Mouse (Mus musculus): ENCODE results near the gene Frmd3. TPM values are rescaled to one million over a fixed set of nuclear protein-coding genes. Genes with fewer than 3 reads are reported as not detected.

Frmd3 gene
- polyA plus RNA-seq (2015; fragmentation: Nextera tagmentation; extraction: Ambion mirVana) = 0.50 and 0.59 TPM in 2 replicates

DNA sequence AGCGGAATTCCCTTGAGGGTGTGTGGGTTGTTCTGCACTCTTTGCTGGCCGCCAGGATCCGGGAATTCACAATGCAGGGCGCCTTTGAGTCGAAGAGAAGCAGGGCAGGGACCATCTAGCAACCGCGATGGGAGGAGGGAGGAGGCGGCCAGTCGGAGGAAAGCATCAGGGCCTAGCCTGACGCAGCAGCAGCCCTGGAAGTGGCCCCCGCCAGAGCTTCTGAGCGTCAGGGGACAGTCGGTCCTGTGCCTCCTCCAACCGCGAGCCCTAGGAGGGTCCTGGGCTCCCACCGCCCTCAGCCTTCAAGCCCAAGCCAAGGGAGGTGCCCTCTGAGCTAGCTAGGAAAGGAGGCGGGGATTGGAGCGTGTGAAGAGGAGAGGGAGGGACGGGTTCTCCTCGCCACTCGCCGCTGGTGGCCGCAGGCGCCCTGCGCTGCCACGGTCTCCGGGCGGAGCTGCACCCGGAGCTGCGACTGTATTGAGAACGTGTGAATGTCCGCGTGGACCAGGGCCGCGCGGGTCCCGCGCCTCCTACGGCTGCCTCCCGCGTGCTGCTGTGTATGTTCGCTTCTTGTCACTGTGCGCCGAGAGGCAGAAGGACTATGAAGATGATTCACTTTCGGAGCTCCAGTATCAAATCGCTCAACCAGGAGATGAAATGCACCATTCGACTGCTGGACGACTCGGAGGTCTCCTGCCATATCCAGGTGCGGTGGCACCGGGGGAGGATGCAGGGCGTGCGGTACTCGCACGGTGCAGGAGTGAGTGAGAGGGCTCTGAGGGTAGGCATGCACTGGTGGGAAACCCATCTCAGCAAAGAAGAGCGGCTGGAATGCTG lies at the start of gene Frmd3:
TSS of gene Frmd3 (plus strand) at position 232 of the 837 bp plus-strand sequence.
- under 1% methylated on average over 56 of the region's 56 CpGs for WGBS
- H3K27me3 ChIP-seq (replicated peaks) = peaks cover 3% of the 10 kb centered on the region; the same call in 1 of the 2 replicates
- H3K9me3 ChIP-seq = no peaks in the 10 kb centered on the region
- peak within 1 kb of the TSS; percentile 51 for H3K4me3 ChIP-seq (replicated peaks)
- H3K36me3 ChIP-seq = no peaks in the 10 kb centered on the region
- H3K4me2 ChIP-seq = peak within 1 kb of the TSS; percentile 93
- peak within 1 kb of the TSS; percentile 12; the same call in 1 of the 2 replicates for H3K9ac ChIP-seq
- H3K4me1 ChIP-seq = 0 out of 2 replicates have a peak, but pooled peaks cover 4% of the 10 kb centered on the region
- no peak within 1 kb of the TSS for H3K27ac ChIP-seq
- peak; percentile 84 for ATAC-seq (ENCODE audit: insufficient read depth, low FRiP score, low read depth)

DNA sequence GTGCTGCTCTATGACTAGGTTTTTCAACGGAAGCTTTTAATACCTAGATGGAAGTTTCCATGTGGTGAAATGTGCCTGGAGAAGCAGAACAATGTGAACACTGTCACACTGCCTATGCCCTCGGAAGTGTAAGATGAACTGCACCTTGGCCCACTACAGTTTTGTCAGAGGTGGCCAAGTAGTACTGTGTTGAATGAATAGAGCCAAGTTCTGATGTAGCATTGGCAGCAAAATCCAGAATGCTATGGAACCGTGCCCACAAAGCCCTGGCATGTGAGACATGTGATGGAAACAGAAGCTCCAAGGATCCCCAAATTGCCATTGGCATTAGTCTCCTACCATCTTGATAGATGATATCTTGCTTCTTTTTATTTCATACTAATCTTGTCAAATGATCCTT lies 32.8 kb upstream of the Frmd3 start:
- Histone ChIP-seq H3K27ac (no peak overlapping the region), H3K9ac (no peak overlapping the region), H3K36me3 (no peaks in the 10 kb centered on the region), H3K4me3 (replicated peaks) (no peak overlapping the region), H3K4me1 (no peaks in the 10 kb centered on the region), H3K4me2 (no peak overlapping the region), H3K27me3 (replicated peaks) (no peaks in the 10 kb centered on the region), H3K9me3 (no peaks in the 10 kb centered on the region)
- 83% methylated on average over 3 of the region's 3 CpGs for WGBS
- ATAC-seq (ENCODE audit: insufficient read depth, low FRiP score, low read depth) = no peak

DNA sequence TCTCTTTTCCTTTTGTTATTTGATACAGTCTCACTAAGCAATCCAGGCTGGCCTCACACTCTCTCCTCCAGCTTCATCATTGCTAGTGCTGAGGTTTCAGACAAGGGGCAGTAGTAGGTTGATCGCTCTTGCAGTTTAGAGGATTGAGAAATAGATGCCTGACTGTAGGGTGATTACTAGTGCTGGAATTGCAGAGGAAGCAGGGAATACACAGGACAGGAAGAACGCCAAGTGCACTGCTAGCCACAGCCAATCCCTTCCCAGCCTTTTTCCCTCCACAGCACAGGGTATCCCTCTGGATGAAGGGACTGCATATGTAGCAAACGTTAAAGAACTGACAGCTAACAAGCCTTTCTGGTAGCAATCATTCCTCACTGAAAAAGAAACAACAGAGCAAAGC lies 965 bp upstream of the Frmd3 start:
- Histone ChIP-seq H3K36me3 (no peaks in the 10 kb centered on the region), H3K27me3 (replicated peaks) (peaks cover 3% of the 10 kb centered on the region; the same call in 1 of the 2 replicates), H3K27ac (no peak overlapping the region), H3K4me2 (no peak overlapping the region), H3K4me3 (replicated peaks) (no peak overlapping the region), H3K4me1 (0 out of 2 replicates have a peak, but pooled peaks cover 4% of the 10 kb centered on the region), H3K9me3 (no peaks in the 10 kb centered on the region), H3K9ac (no peak overlapping the region)
- ATAC-seq (ENCODE audit: insufficient read depth, low FRiP score, low read depth) = no peak
- 48% methylated on average over 3 of the region's 3 CpGs for WGBS

DNA sequence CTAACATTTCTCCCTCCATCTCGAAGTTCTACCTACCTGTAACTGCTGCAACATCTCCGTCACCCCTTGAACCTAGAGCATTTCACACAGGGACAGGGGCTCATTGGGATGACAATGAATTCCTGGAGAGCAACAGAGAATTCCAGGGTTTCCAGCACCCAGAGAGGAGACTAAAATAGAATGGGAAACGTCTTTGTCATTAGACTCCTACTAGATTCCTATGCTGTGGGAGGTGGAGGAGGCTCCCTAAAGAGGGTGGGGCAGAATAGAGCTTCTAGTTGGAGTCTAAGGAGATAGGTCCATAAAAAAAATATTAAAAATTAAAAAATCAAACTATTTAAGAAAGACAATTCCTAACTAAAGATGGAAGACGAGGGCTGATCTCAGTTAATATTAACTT lies 542 bp upstream of the Frmd3 start:
- no peak overlapping the region; the same call in 1 of the 2 replicates for H3K4me3 ChIP-seq (replicated peaks)
- no peak overlapping the region for H3K27ac ChIP-seq
- WGBS = 44% methylated on average over 4 of the region's 4 CpGs
- no peaks in the 10 kb centered on the region for H3K9me3 ChIP-seq
- H3K9ac ChIP-seq = no peak overlapping the region
- H3K4me2 ChIP-seq = peak overlapping the region; percentile 93
- H3K36me3 ChIP-seq = no peaks in the 10 kb centered on the region
- 0 out of 2 replicates have a peak, but pooled peaks cover 4% of the 10 kb centered on the region for H3K4me1 ChIP-seq
- ATAC-seq (ENCODE audit: insufficient read depth, low FRiP score, low read depth) = no peak
- H3K27me3 ChIP-seq (replicated peaks) = peaks cover 3% of the 10 kb centered on the region; the same call in 1 of the 2 replicates

DNA sequence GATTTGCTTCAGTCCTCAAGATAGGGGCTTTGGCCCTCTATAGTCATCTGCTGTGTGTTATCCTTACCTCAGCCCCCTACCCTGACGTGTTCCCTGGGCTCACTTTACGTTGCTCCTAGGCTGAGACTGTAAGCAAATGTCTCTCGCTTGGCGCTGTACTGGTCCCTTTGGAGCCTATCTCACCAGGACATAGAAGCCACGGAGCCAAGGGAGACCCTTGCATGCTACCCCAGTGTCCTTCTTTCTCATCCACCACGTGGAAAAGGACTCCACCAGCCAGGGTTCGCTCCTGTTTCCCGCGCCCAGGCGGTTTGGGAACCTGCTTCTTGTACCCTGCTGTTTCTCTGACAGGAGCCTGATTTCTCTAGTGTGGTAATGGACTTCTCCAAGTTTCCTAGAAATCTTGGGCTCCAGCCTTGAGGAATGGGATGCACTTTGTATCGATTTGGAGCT lies 832 bp downstream of the Frmd3 start:
- Histone ChIP-seq H3K4me2 (peak overlapping the region; percentile 93), H3K27ac (no peak overlapping the region), H3K27me3 (replicated peaks) (peaks cover 3% of the 10 kb centered on the region; the same call in 1 of the 2 replicates), H3K9ac (no peak overlapping the region), H3K36me3 (no peaks in the 10 kb centered on the region), H3K4me3 (replicated peaks) (peak overlapping the region; percentile 51), H3K4me1 (0 out of 2 replicates have a peak, but pooled peaks cover 4% of the 10 kb centered on the region), H3K9me3 (no peaks in the 10 kb centered on the region)
- ATAC-seq (ENCODE audit: insufficient read depth, low FRiP score, low read depth) = no peak
- 10% methylated on average over 11 of the region's 11 CpGs for WGBS

DNA sequence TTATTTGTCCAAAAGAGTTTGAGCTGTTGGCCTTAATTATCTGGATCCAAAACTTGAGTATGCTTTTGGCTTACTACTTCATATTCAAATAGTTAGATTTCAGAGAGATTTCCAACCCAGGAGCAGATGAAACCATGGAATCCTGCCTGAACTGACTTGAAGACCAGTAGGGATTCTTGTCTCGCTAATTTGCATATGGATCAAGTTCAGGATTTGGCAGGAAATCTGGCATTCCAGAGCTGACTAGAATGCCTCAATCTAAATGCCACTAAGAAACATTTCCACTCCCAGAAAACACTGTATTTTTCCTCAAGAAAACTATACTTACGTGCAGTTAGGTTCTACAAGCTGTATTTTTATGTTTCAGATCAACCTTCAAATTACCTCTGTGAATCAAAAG lies 6.8 kb downstream of the Frmd3 start:
- 71% methylated on average over 2 of the region's 2 CpGs for WGBS
- Histone ChIP-seq H3K9me3 (no peaks in the 10 kb centered on the region), H3K4me3 (replicated peaks) (no peak overlapping the region), H3K36me3 (no peaks in the 10 kb centered on the region), H3K27me3 (replicated peaks) (no peaks in the 10 kb centered on the region), H3K9ac (no peak overlapping the region), H3K27ac (no peak overlapping the region), H3K4me2 (no peak overlapping the region), H3K4me1 (no peaks in the 10 kb centered on the region)
- no peak for ATAC-seq (ENCODE audit: insufficient read depth, low FRiP score, low read depth)

DNA sequence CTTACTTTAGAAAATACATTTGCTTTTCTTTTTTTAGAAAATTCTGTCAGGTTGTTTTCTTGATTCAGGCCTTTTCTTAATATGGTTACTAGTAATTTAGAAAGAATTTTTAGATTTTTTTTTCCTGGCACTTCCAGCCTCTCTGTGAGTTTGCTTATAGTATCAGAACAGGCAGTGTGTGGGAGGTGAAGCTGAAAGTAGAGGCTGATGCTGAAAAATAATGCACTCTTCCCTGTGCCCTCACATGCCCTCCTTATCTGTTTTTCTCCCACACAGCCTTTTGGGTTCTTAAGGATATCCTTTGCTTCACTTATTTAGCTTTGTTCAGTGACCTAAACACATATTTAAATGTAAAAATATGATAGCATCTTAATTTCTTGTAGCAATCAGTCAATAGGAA lies 30.0 kb downstream of the Frmd3 start:
- no peak overlapping the region for H3K4me3 ChIP-seq (replicated peaks)
- H3K4me2 ChIP-seq = no peak overlapping the region
- no peaks in the 10 kb centered on the region for H3K36me3 ChIP-seq
- H3K27ac ChIP-seq = no peak overlapping the region
- H3K4me1 ChIP-seq = no peaks in the 10 kb centered on the region
- no peak overlapping the region for H3K9ac ChIP-seq
- no peaks in the 10 kb centered on the region for H3K9me3 ChIP-seq
- no peaks in the 10 kb centered on the region for H3K27me3 ChIP-seq (replicated peaks)
- no peak for ATAC-seq (ENCODE audit: insufficient read depth, low FRiP score, low read depth)

DNA sequence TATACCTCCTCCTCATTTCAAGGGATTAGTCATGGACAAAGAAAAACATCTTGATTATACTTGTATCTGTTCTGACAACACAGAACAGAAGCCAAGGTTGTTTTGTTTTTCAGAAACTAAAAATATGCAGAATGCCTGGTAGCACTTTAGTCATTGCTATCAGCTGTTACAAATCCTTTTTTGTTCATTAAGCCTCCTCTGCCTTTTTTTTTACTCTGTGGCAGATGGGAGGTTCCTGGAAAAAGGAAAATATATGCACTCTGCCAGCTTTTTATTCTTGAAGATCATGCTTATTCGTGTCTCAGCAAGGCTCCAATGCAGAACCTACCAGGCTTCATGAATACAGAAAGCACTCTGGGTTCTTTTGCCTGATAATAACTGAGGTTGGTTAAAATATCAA lies 38.5 kb downstream of the Frmd3 start:
- ATAC-seq (ENCODE audit: insufficient read depth, low FRiP score, low read depth) = no peak
- Histone ChIP-seq H3K27me3 (replicated peaks) (no peaks in the 10 kb centered on the region), H3K4me2 (no peak overlapping the region), H3K36me3 (no peaks in the 10 kb centered on the region), H3K9ac (no peak overlapping the region), H3K27ac (no peak overlapping the region), H3K4me1 (no peaks in the 10 kb centered on the region), H3K9me3 (no peaks in the 10 kb centered on the region), H3K4me3 (replicated peaks) (no peak overlapping the region)
- 68% methylated on average over 1 of the region's 1 CpGs for WGBS

DNA sequence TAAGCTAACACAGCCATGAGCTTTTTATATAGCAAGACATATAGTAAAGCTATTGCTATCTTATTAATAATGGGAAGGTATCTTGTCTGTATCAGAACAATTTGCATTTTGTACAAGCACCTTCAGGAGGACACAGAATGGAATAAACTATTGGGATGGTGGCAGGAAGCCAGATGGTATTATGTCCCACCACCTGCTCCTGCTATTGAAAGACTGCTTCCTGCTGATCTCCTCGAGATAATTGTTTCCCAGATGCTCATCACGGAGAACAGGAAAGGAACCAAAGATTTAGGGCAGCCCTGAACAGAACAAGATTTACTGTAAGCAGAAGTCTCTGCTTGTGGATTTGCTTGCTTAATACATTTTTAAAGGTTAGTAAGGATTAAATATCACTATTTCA lies 63.5 kb downstream of the Frmd3 start:
- H3K36me3 ChIP-seq = no peaks in the 10 kb centered on the region
- H3K27ac ChIP-seq = no peak overlapping the region
- no peaks in the 10 kb centered on the region for H3K9me3 ChIP-seq
- H3K4me1 ChIP-seq = no peaks in the 10 kb centered on the region
- H3K9ac ChIP-seq = no peak overlapping the region
- no peak overlapping the region for H3K4me2 ChIP-seq
- WGBS = 38% methylated on average over 2 of the region's 2 CpGs
- no peak for ATAC-seq (ENCODE audit: insufficient read depth, low FRiP score, low read depth)
- H3K27me3 ChIP-seq (replicated peaks) = no peaks in the 10 kb centered on the region
- no peak overlapping the region for H3K4me3 ChIP-seq (replicated peaks)

DNA sequence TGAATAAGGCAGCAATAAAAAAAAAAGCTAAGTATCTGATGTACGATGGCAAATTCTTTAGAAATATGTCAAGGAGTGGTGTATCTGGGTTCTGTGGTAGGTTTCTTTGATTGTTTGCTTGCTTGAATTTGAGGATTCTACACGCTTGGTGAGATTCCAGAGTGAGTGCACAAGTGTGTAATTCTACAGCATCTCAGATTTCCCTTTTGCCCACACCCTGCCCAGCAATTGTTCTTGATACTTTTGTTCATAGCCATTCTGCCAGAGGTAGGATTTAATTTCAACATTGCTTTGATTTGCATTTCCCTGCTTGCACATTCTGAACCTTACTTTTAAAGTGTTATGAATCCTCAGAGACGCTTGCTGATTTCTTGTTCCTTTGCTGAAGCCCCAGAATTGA lies 97.6 kb downstream of the Frmd3 start:
- Histone ChIP-seq H3K4me2 (no peak overlapping the region), H3K36me3 (no peaks in the 10 kb centered on the region), H3K9me3 (no peaks in the 10 kb centered on the region), H3K4me3 (replicated peaks) (no peak overlapping the region), H3K27ac (no peak overlapping the region), H3K4me1 (no peaks in the 10 kb centered on the region), H3K27me3 (replicated peaks) (no peaks in the 10 kb centered on the region), H3K9ac (no peak overlapping the region)
- WGBS = 77% methylated on average over 3 of the region's 3 CpGs
- ATAC-seq (ENCODE audit: insufficient read depth, low FRiP score, low read depth) = no peak

DNA sequence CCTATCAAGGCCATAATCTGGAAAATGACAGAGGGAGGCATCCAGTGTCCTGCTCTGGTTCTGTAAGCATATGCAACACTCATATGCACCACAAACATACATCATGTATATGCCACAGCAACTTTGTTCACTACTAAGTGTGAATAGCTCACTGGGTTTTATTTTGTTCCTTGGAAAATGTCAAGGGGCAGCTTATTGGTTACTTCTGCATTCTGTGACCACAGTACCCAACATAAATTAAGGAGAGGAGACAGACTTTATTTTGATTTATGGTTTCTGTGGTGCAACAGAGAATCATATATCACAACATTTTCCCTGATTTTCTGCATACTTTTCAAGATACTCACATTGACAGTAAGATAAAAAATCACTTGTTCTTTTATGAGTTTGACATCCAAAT lies 178.3 kb downstream of the Frmd3 start:
- no peak overlapping the region for H3K4me2 ChIP-seq
- no peaks in the 10 kb centered on the region for H3K36me3 ChIP-seq
- no peaks in the 10 kb centered on the region for H3K9me3 ChIP-seq
- H3K27me3 ChIP-seq (replicated peaks) = no peaks in the 10 kb centered on the region
- no peak overlapping the region for H3K4me3 ChIP-seq (replicated peaks)
- no peak for ATAC-seq (ENCODE audit: insufficient read depth, low FRiP score, low read depth)
- H3K9ac ChIP-seq = no peak overlapping the region
- H3K4me1 ChIP-seq = no peaks in the 10 kb centered on the region
- H3K27ac ChIP-seq = no peak overlapping the region

DNA sequence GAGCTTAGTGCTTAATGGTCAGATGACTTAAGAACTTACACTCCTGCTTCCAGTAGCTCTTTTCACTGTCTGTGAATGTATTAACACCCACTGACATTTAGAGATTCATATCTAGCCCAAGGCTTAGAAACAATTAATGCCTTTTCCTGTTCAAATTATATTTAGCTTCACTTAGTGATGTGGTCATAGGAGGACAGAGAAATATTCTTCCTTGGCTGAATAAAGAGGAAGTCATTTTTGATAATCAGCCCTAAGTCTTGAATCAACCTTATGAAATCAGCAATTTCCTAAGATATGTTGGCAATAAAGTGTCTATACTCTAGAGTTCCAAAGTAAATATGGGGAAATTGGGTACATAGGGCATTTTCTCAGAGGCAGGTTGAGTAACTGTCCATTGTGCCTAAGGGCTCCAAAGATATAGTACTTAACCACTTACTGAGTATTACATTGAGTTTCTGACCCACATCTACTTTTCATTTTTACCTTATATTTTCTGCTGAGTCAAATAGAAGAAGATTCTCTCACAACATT lies 188.1 kb downstream of the Frmd3 start:
- H3K9me3 ChIP-seq = no peaks in the 10 kb centered on the region
- H3K4me1 ChIP-seq = no peaks in the 10 kb centered on the region
- no peak overlapping the region for H3K4me2 ChIP-seq
- H3K27me3 ChIP-seq (replicated peaks) = no peaks in the 10 kb centered on the region
- no peak for ATAC-seq (ENCODE audit: insufficient read depth, low FRiP score, low read depth)
- H3K9ac ChIP-seq = no peak overlapping the region
- H3K4me3 ChIP-seq (replicated peaks) = no peak overlapping the region
- H3K27ac ChIP-seq = no peak overlapping the region
- H3K36me3 ChIP-seq = no peaks in the 10 kb centered on the region

Data from stomach, embryonic 15.5 days (tissue).